Mouse (Mus musculus) gastrocnemius, adult 2 months (tissue): ENCODE measurements around the gene Wdr26. TPM values are rescaled to one million over a fixed set of nuclear protein-coding genes. Genes with fewer than 3 reads are reported as not detected.
A peak's percentile ranks its signal among the peaks of the same experiment; 100 is the strongest.

Experiments
- DNase-seq: peaks from one replicate; pipeline ENCODE4 v3.0.0; 2022
- H3K27ac ChIP-seq: fragments of 200-600 bp; 2 replicates; pipeline ENCODE4 v1.8.1; 2022; ENCODE audit warnings: mild to moderate bottlenecking
- H3K4me3 ChIP-seq: fragments of 200-600 bp; 2 replicates; pipeline ENCODE4 v1.8.1; 2022; ENCODE audit warnings: mild to moderate bottlenecking, moderate library complexity
- CTCF ChIP-seq: fragments of 200-600 bp; IDR thresholded peaks from 2 replicates; pipeline ENCODE4 v1.8.1; 2022; ENCODE audit warnings: antibody characterized with exemption, mild to moderate bottlenecking, moderate library complexity
- intact Hi-C: fragments of 180-260 bp; cut with DNase I; formaldehyde crosslinking; loops from one replicate; pipeline ENCODE4 v1.15.1; 2025
- total RNA-seq, 2 experiments: library from RNA; stranded (reverse); gene quantifications; 2 replicates each; pipeline ENCODE4 v1.2.3; 2021

Wdr26 gene
- total RNA-seq, 2 experiments from 2014 or later = 99.7 to 104 TPM

DNA sequence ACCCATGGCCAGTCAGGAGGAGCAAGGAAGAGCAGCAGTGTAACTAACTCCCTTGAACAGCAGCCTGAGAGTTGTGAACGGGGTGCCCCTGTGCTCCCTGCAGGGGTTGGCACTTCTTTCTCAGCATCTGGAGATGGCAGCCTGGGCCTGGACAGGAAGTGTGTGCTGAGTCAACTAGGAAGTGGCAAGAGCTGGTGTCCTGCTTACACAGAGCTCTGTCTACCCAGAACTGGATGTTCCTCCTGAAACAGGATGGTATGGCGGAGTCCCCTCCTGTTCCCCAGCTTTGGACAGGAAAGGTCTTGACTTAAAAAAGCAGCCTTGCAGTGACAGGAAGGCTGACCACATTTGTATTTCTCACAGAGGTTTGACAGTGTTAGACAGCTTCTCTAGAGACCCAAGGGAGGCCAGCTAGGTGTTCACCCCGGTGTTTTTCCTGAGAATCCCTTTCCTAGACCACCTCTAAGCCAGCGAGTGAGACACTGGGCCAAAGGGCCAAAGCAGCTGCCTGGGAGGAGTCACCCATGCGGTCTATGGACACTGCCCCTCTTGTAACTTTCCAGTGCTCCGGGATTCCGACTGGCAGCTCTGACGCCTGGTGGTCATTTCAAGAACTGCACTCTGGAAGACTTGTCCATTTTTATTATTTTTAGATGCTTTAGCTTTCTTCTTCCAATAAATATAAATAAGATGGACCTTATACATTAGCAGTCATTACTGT lies 20.7 kb upstream of the Wdr26 start:
- peak; percentile 84 for DNase-seq
- Histone ChIP-seq H3K4me3 (peak overlapping the region; percentile 18; the same call in 1 of the 2 replicates), H3K27ac (peak overlapping the region; percentile 84)
- intact Hi-C loops = loop anchor here (5.0 kb wide), 1 partner anchor 80 kb away; no protein-coding TSS in a partner anchor
- TF ChIP-seq CTCF = peak; percentile 85

DNA sequence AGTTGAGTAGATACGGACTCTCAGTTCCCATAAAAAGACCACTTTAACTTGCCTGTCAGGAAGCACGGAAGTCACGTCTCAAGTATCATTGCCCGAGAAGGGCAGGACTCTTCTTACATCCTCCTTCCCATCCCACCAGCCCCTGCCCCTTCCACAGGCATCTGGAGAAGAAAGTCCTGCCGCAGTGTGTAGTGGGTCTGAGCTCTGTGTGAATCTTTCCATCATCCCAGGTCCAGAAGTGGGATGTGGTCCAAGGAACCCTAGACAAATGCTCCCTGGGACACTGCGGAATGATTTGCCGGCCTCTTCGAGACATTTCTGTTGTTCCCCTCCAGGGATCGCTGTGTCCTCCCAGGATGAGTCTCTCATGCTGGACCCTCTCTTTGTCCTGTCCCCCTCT lies 20.0 kb upstream of the Wdr26 start:
- Histone ChIP-seq H3K4me3 (no peak overlapping the region), H3K27ac (peak overlapping the region; percentile 84)
- DNase-seq = no peak
- no peak for TF ChIP-seq CTCF
- intact Hi-C loops = loop anchor here (5.0 kb wide), 1 partner anchor 80 kb away; no protein-coding TSS in a partner anchor

DNA sequence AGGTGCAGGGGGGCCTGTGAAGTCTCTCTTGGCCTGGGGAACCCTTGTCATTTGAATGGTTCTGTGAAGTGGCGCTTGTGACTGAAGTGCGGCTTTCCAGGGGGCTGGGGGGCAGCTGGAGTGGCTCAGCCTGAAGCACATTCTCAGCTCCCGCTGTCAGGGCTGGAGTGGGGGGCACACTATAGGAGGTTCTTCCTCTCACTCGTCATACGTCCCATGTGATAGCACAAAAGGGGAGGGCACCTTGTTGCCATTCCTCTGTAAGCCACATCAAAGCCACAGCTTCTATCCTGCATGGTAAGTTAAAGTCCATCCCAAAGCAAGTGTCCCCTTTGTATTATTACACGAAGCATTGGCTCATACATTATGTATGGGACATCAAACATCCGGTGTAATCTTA lies 19.5 kb upstream of the Wdr26 start:
- intact Hi-C loops = loop anchor here (5.0 kb wide), 1 partner anchor 79 kb away; no protein-coding TSS in a partner anchor
- H3K27ac ChIP-seq = peak overlapping the region; percentile 84
- no peak for DNase-seq

DNA sequence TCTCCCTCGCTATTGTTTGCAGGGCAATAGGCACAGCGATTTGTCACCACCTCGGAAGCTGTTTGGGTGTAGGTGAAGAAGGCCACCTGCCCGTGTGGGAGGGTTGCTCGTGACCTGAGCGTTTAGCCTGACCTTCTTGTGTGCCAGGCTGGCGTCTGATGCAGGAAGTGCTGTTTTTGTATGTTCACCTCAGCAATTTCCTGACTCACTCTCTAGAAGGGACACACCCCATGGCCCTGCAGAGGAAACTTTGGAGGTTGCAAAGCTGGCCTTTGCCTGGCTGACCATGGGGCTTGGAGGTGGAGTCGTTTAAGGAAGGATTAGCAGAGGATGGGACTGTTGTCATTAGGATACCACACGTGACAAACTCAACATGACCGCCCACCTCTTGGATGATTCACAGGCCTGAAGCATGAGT lies 18.9 kb upstream of the Wdr26 start:
- Histone ChIP-seq H3K4me3 (no peak overlapping the region), H3K27ac (peak overlapping the region; percentile 84)
- peak; percentile 24 for DNase-seq
- TF ChIP-seq CTCF = no peak
- intact Hi-C loops = loop anchor here (5.0 kb wide), 1 partner anchor 78 kb away; no protein-coding TSS in a partner anchor

More for the DNA sequence above, 19.5 kb upstream of the Wdr26 start:
- H3K4me3 ChIP-seq = no peak overlapping the region
- no peak for TF ChIP-seq CTCF

DNA sequence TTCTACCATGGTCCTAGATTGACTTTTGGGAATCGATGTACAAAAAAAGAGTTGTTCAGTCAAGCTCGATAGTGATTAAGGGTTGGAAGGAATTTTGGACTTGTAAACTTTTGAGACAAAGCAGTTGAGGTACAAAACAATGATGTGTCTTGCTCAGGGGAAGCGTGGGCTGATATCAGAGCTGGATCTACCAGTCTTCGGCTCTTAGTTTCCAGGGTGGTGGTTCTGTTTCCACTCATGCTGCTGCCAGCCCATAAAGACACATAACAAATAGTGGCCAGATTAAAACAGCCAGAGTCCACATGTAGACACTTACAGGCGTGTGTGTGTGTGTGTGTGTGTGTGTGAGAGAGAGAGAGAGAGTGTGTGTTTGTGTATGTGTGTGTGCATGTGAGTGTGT lies 17.2 kb upstream of the Wdr26 start:
- no peak for DNase-seq
- TF ChIP-seq CTCF = no peak
- no peak overlapping the region for H3K4me3 ChIP-seq
- H3K27ac ChIP-seq = no peak overlapping the region
- intact Hi-C loops = loop anchor here (2.0 kb wide), 1 partner anchor 16 kb away; the partner anchor contains the start of gene Wdr26

DNA sequence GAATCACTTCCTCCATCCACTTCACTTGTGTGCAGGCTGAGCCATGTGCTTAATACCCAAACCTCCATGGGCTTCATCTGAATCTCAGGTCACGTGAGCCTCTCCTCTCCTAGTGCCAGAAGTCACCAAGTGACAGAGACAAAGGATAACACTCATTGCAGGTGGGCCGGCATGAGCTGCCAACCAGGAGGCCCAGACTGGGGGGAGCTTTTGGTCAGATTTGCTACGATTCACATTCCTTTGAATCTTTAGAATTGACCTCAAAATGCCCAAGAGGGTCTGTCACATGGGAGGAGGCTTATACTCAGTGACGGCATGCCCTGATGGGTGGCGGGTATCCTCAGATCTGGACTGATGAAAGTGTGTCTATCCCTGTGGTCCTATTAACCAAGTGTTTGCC lies 16.8 kb upstream of the Wdr26 start:
- DNase-seq = no peak
- no peak overlapping the region for H3K4me3 ChIP-seq
- H3K27ac ChIP-seq = peak overlapping the region; percentile 43
- intact Hi-C loops = loop anchor here (2.0 kb wide), 1 partner anchor 16 kb away; the partner anchor contains the start of gene Wdr26
- TF ChIP-seq CTCF = no peak

DNA sequence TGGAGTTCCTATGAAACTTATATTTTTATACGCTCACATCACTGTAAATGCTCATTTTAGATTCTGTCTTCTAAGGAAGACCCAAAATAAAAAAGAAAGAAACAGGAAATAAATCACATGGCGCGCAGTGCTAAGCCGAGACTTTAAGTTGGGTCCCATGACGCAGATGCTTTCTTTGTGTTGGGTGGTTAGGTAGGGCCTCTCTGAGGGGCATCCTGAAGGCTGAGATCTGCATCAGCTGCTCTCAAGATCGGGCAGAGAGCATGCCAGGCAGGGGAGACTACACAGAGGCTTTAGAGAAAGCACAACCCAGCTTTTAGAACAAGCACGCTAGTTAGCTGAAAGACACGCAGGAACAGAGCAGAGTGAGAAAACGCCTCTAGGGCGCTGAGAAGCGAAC lies 16.0 kb upstream of the Wdr26 start:
- DNase-seq = no peak
- H3K27ac ChIP-seq = peak overlapping the region; percentile 64
- no peak for TF ChIP-seq CTCF
- no peak overlapping the region for H3K4me3 ChIP-seq
- intact Hi-C loops = loop anchor here (2.0 kb wide), 1 partner anchor 15 kb away; the partner anchor contains the start of gene Wdr26

DNA sequence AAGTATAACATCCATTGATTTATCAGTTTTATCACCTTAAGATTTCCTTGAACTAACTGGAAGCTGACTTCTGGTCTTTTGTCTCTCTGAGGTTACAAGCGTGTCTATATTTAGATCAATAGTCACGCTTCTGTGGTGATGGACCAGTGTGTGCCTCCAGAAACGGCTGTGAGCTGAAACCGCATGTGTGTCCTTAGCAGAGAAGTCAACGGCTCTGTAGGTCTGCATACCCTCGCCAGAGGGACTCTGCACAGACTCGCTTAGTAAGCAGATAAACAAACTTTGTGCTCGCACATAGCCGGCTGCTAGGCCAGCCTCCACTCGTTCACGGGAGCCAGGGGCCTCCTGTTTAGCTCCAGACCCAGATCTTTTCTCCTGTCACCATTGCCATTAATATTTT lies 15.0 kb upstream of the Wdr26 start:
- H3K4me3 ChIP-seq = no peak overlapping the region
- TF ChIP-seq CTCF = no peak
- peak overlapping the region; percentile 64 for H3K27ac ChIP-seq
- peak; percentile 32 for DNase-seq
- intact Hi-C loops = no loop called here

DNA sequence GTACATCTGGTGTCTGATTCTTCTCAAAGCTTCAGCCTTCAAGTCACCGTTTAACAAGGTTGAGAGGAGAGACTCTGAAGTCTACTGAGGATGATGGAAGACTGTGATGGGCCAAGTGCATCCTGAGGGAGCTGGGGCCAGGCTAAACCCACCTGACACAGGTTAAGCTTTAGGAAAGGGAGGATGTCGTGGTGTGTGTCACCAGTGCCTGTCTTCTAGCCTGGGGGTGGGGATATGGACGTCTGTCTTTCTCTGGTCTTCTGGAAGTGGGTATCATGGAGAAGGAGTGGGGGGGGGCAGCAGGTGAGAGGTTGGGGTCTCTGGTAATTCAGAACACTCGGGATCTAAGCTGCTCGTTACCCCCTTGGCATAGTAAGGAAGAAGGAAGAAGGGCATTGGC lies 13.5 kb upstream of the Wdr26 start:
- Histone ChIP-seq H3K27ac (no peak overlapping the region), H3K4me3 (no peak overlapping the region)
- TF ChIP-seq CTCF = no peak
- intact Hi-C loops = no loop called here
- no peak for DNase-seq

DNA sequence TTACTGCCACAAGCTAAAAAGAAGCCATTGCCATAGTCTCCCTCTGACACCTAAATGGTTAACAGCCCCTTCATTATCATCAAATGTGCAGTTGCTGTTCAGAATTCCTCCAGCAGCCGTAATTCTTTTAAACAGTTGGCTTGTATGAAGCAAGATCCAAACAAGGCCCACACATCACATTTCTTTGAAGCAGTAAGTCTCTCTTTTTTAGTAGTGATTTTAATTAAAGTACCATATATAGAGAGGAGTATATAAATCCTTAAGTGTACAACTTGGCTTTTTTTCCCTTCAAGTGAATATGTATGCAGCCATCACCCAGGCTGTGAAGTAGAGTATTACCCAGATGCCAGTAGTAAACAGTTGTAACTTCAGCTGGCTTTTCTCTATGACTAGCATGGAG lies 10.2 kb upstream of the Wdr26 start:
- intact Hi-C loops = no loop called here
- Histone ChIP-seq H3K27ac (no peak overlapping the region), H3K4me3 (no peak overlapping the region)
- no peak for TF ChIP-seq CTCF
- DNase-seq = no peak

DNA sequence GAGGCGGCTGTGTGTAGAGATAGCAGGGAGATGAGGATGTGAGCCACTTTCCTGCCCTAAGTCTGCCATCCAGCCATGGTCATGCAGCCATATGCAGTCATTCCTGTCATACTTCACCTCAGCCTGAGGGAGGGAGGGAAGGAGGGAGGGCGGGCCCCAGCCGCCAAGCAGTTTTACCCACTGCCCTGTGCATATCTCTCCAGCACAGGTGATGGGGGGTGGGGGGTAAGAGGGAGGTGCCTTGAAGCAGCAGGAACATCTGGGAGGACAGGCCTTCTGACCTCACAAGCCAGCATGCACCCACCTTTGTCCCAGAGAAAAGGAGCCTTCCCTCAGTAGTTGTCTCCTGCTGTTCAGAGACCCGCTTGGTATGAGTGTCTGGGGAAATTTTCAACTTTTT lies 4.5 kb upstream of the Wdr26 start:
- DNase-seq = no peak
- no peak for TF ChIP-seq CTCF
- Histone ChIP-seq H3K27ac (no peak overlapping the region), H3K4me3 (no peak overlapping the region)
- intact Hi-C loops = no loop called here

DNA sequence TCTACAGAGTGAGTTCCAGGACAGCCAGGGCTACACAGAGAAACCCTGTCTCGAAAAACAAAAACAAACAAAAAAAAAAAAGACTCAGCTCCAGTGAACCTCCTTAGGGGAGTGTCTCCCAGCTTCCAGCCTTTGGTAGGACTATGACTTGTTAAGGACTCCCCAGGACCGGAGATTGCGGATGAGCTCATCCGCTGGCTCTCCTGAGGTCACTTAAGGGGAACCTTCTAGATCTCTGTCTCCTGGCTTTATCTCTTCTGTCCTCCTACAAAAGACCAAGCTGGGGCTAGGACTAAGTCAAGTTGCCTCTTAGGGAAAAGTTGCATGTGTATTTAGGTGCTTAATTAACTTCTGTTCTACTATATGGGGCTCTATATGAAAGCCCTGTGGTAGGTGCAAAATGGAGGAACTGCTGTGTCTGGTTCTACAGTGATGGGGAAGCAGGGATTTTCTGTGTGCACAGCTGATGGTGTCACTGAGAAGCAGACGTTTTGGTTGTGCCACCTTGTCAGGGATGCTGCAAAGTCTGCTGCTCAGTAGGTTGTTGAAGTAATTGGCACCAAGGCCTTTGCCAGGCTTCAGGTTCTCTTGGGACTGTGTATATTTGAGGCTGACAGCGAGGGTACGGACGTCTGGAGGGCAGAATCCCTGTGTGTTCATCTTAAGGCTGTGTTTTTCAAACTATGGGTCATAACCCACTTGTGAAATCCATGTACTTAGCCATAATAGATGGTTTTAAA lies 2.7 kb upstream of the Wdr26 start:
- DNase-seq = no peak
- TF ChIP-seq CTCF = no peak
- intact Hi-C loops = no loop called here

DNA sequence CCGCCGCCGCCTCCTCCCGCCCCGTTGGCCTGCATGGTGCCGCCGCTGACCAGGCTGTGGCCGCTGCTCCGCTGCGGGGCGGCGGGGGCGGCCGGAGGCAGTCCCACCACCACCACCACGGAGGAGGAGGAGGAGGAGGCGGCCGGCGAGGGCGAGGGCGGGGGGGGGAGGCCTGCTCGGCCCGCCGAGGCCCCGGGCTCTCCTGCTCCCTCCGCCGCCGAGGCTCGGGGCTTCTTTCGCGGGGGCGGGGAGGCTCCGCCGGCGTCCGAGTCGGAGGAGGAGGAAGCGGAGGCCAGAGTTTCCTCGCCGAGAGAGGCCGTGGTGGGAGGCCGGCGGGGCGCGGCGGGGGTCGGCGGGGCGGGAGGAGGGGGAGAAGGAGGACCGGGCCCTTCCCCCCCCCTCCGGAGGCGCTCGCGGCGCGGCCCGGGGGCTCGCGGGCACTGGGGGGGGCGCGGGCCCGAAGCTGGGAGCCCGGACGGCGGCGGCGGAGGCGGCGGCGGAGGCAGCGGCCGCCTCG lies 340 bp downstream of the Wdr26 start:
- Histone ChIP-seq H3K4me3 (peak overlapping the region; percentile 98), H3K27ac (peak overlapping the region; percentile 99)
- peak; percentile 59 for DNase-seq
- intact Hi-C loops = no loop called here
- no peak for TF ChIP-seq CTCF

More for the DNA sequence above, 2.7 kb upstream of the Wdr26 start:
- H3K27ac ChIP-seq = no peak overlapping the region; the same call in 1 of the 2 replicates
- H3K4me3 ChIP-seq = no peak overlapping the region
